28 mouse cellular contexts compared by ENCODE assay signal in the genomic region with DNA sequence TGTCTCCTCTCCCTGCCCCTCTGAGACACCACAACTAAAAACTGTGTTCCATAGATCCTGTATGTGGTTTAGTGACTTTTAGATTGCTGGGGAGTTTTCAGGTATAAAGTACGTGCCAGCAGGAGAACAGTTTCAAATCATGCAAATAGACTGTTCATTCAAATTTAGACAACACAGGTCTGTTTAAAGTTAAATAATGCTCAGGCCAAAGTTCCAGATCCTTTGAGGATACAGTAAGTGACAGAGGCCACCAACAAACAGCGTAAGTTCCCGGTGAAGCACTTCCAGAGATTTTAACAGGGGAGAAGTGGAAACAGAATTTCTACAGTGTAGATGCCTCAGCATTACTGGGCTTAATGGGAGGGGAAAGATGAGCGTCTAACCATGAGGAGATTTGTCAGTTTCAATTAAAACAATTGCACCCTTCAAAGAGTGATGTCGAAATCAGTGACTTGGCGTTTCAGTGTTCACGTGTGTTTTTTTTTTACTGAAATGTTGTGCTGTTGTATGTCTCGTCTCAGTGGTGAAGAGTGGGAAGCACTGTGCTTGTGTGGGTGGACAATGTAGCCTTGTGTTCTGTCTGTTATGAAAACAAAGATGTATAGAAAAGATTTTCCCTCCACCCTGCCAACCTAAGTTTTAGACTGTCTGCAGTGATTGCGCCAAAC. TPM values are rescaled to one million over a fixed set of nuclear protein-coding genes. Genes with fewer than 3 reads are reported as not detected.
A peak's percentile ranks its signal among the peaks of the same experiment; 100 is the strongest.
DNase-seq lines count a peak whose midpoint lies in the region; ATAC-seq and TF ChIP-seq lines count a peak whose summit lies in the region.
"Had no signal": no experiment of that assay in that cellular context is flagged by ENCODE, and none has a peak within 500 bp of the region (broad histone marks: within the 10 kb centered on the region; RNA-seq: fewer than 3 reads in every experiment).

No protein-coding gene starts in this region.

- H3K9ac ChIP-seq in kidney, embryonic 15.5 days = no peak overlapping the region
- no peak overlapping the region for H3K9ac ChIP-seq in heart, embryonic 11.5 days (ENCODE audit: low read depth, low read length)
- H3K9ac ChIP-seq: forebrain, postnatal 0 days; hindbrain, embryonic 12.5 days; intestine, embryonic 15.5 days; limb, embryonic 15.5 days; lung, embryonic 15.5 days; midbrain, embryonic 13.5 days; stomach, embryonic 15.5 days had no signal

- no peaks in the 10 kb centered on the region for H3K9me3 ChIP-seq in kidney, embryonic 15.5 days (replicated peaks)
- H3K9me3 ChIP-seq in heart, embryonic 11.5 days (replicated peaks; ENCODE audit: control insufficient read depth, low read length) = no peaks in the 10 kb centered on the region
- H3K9me3 ChIP-seq: forebrain, embryonic 10.5 days; hindbrain, embryonic 12.5 days; intestine, embryonic 15.5 days; limb, embryonic 10.5 days; limb, embryonic 15.5 days; lung, embryonic 15.5 days; midbrain, embryonic 13.5 days; stomach, embryonic 15.5 days had no signal

- WGBS in kidney, adult 2 months = 66% methylated on average over 9 of the region's 9 CpGs
- WGBS in kidney, embryonic 15.5 days = 87% methylated on average over 9 of the region's 9 CpGs
- WGBS in heart, embryonic 11.5 days (ENCODE audit: insufficient replicate concordance) = 86% methylated on average over 9 of the region's 9 CpGs

- DNase-seq in kidney, adult 2 months = no peak
- peak; percentile 67 for DNase-seq in Muller cell, postnatal 12 days (ENCODE audit: inconsistent ontology term)
- DNase-seq in retina, embryonic 14.5 days (ENCODE audit: low spot score) = peak; percentile 65
- no peak for DNase-seq in adrenal gland, adult 2 months
- DNase-seq in cerebellum, adult 18-20 months = no peak
- DNase-seq: adrenal gland, adult 8-10 months; cerebellum, adult 8-10 months; cerebellum, postnatal 25 days; forebrain, postnatal 0 days; gastrocnemius, postnatal 14 days; kidney, adult 8-10 months; kidney, postnatal 10 days; right cerebral cortex, postnatal 25 days; thymus, postnatal 14 days had no signal

- TF ChIP-seq CTCF in kidney, adult 2 months (conservative IDR thresholded peaks at IDR 0.05; ENCODE audit: insufficient read depth, insufficient read length, low read depth, low read length) = no peak

- no peak for ATAC-seq in kidney, embryonic 15.5 days (replicated peaks; ENCODE audit: low FRiP score)
- ATAC-seq in granulocyte monocyte progenitor cell, adult 5-6 weeks (replicated peaks; ENCODE audit: poor library complexity, severe bottlenecking) = peak; percentile 80
- ATAC-seq in heart, embryonic 11.5 days (replicated peaks; ENCODE audit: insufficient number of reproducible peaks, low FRiP score, low TSS enrichment) = no peak
- ATAC-seq: activated CD4-positive, CD25-positive, alpha-beta regulatory T cell, adult 4 months; CD4-positive, CD25-positive, alpha-beta regulatory T cell, adult 4 months; forebrain, postnatal 0 days; hindbrain, postnatal 0 days; intestine, embryonic 15.5 days; midbrain, embryonic 13.5 days had no signal

- no peaks in the 10 kb centered on the region for H3K27me3 ChIP-seq in kidney, adult 2 months (replicated peaks; ENCODE audit: control insufficient read depth, insufficient read depth, low read length)
- H3K27me3 ChIP-seq in kidney, embryonic 15.5 days = no peaks in the 10 kb centered on the region
- no peaks in the 10 kb centered on the region for H3K27me3 ChIP-seq in heart, embryonic 11.5 days (ENCODE audit: control insufficient read depth, insufficient read depth, low read length)
- H3K27me3 ChIP-seq: hindbrain, embryonic 12.5 days; intestine, embryonic 15.5 days; limb, embryonic 15.5 days; lung, embryonic 15.5 days; midbrain, embryonic 13.5 days; stomach, embryonic 15.5 days had no signal

- peak overlapping the region; percentile 38; the same call in 1 of the 2 replicates for H3K27ac ChIP-seq in kidney, adult 2 months (ENCODE audit: insufficient read depth, low read depth, low read length)
- no peak overlapping the region for H3K27ac ChIP-seq in kidney, embryonic 15.5 days
- H3K27ac ChIP-seq in heart, embryonic 11.5 days (ENCODE audit: low read depth, low read length) = no peak overlapping the region
- H3K27ac ChIP-seq: forebrain, embryonic 10.5 days; hindbrain, embryonic 12.5 days; hindbrain, postnatal 0 days; intestine, embryonic 15.5 days; limb, embryonic 10.5 days; limb, embryonic 15.5 days; lung, embryonic 15.5 days; midbrain, embryonic 13.5 days; stomach, embryonic 15.5 days had no signal

- no peaks in the 10 kb centered on the region; the same call in 1 of the 2 replicates for H3K36me3 ChIP-seq in kidney, adult 2 months (ENCODE audit: control insufficient read depth, insufficient read depth, low read length)
- H3K36me3 ChIP-seq in kidney, embryonic 15.5 days = no peaks in the 10 kb centered on the region
- no peaks in the 10 kb centered on the region for H3K36me3 ChIP-seq in heart, embryonic 11.5 days (ENCODE audit: control insufficient read depth, insufficient read depth, low read length)
- H3K36me3 ChIP-seq: forebrain, embryonic 10.5 days; hindbrain, embryonic 12.5 days; intestine, embryonic 15.5 days; limb, embryonic 10.5 days; limb, embryonic 15.5 days; lung, embryonic 15.5 days; midbrain, embryonic 13.5 days; stomach, embryonic 15.5 days had no signal

- TF ChIP-seq POLR2A in kidney, adult 2 months (IDR thresholded peaks at IDR 0.05; ENCODE audit: low read depth, low read length) = no peak

- no peak overlapping the region for H3K4me2 ChIP-seq in kidney, embryonic 15.5 days
- no peak overlapping the region for H3K4me2 ChIP-seq in heart, embryonic 11.5 days
- H3K4me2 ChIP-seq: hindbrain, embryonic 12.5 days; intestine, embryonic 15.5 days; limb, embryonic 15.5 days; lung, embryonic 15.5 days; midbrain, embryonic 13.5 days; stomach, embryonic 15.5 days had no signal

- H3K4me3 ChIP-seq in kidney, adult 2 months (ENCODE audit: insufficient read depth, low read depth, low read length) = no peak overlapping the region
- no peak overlapping the region for H3K4me3 ChIP-seq in kidney, embryonic 15.5 days (replicated peaks)
- H3K4me3 ChIP-seq in heart, embryonic 11.5 days (ENCODE audit: low read depth, low read length) = no peak overlapping the region
- H3K4me3 ChIP-seq: forebrain, embryonic 10.5 days; hindbrain, embryonic 12.5 days; intestine, embryonic 15.5 days; limb, embryonic 10.5 days; limb, embryonic 15.5 days; lung, embryonic 15.5 days; midbrain, embryonic 13.5 days; stomach, embryonic 15.5 days had no signal

- H3K4me1 ChIP-seq in kidney, adult 2 months (ENCODE audit: control insufficient read depth, insufficient read depth, low read length) = peaks cover 42% of the 10 kb centered on the region
- H3K4me1 ChIP-seq in kidney, embryonic 15.5 days = peaks cover 28% of the 10 kb centered on the region
- peaks cover 15% of the 10 kb centered on the region for H3K4me1 ChIP-seq in heart, embryonic 11.5 days (ENCODE audit: control insufficient read depth, insufficient read depth, low read length)
- H3K4me1 ChIP-seq: lung, embryonic 15.5 days had no signal

RNA-seq across cellular contexts. Expression of gene Lgr4, which starts 48.4 kb away (rescaled TPM):
- 106 and 131 TPM in 2 replicates for polyA plus RNA-seq in kidney, adult 2 months (2012; rRNA removed)
- polyA plus RNA-seq in kidney, embryonic 15.5 days (2015; fragmentation: Nextera tagmentation; extraction: Ambion mirVana) = 27.8 and 28.0 TPM in 2 replicates
- 0.80 and 2.5 TPM in 2 replicates for total RNA-seq in granulocyte monocyte progenitor cell, adult 5-6 weeks (2014; fragmentation: Nextera tagmentation)
- total RNA-seq in granulocyte monocyte progenitor cell, adult 5-6 weeks (2017) = 0.72 and 1.9 TPM in 2 replicates
- total RNA-seq in adrenal gland, adult 2 months (2021) = 100 to 1,000 TPM; 123 to 227 TPM
- 27.7 and 57.6 TPM in 2 replicates for polyA plus RNA-seq in adrenal gland, adult 2 months (2012; rRNA removed)
- polyA plus RNA-seq in heart, embryonic 11.5 days (2014; fragmentation: Nextera tagmentation; extraction: Ambion mirVana) = 12.9 and 14.0 TPM in 2 replicates

RNA-seq across cellular contexts. Expression of gene Ccdc34, which starts 51.7 kb away (rescaled TPM):
- 4.2 and 4.6 TPM in 2 replicates for polyA plus RNA-seq in kidney, adult 2 months (2012; rRNA removed)
- polyA plus RNA-seq in kidney, embryonic 15.5 days (2015; fragmentation: Nextera tagmentation; extraction: Ambion mirVana) = 47.1 and 49.5 TPM in 2 replicates
- total RNA-seq in granulocyte monocyte progenitor cell, adult 5-6 weeks (2014; fragmentation: Nextera tagmentation) = 30.9 and 46.7 TPM in 2 replicates
- total RNA-seq in granulocyte monocyte progenitor cell, adult 5-6 weeks (2017) = 41.4 and 53.7 TPM in 2 replicates
- 1 to 10 TPM; 6.5 to 7.3 TPM for total RNA-seq in adrenal gland, adult 2 months (2021)
- 6.9 and 9.6 TPM in 2 replicates for polyA plus RNA-seq in adrenal gland, adult 2 months (2012; rRNA removed)
- 27.4 and 31.3 TPM in 2 replicates for polyA plus RNA-seq in heart, embryonic 11.5 days (2014; fragmentation: Nextera tagmentation; extraction: Ambion mirVana)

Comparison
In these comparisons a context has a peak if more than half of its experiments do, and no peak if none do; other contexts are left out.
1. DNase-seq: peak in Muller cell, postnatal 12 days (single experiment) and retina, embryonic 14.5 days (single experiment); none in kidney, adult 2 months (single experiment), adrenal gland, adult 2 months (single experiment) and cerebellum, adult 18-20 months (0 of 2).